Mouse (Mus musculus) cerebellum, adult 9-11 months (tissue): ENCODE results near the gene Tmem184c.

Experiments
- DNase-seq: peaks from one replicate; pipeline ENCODE4 v3.0.0; 2022

The Tmem184c gene

GRCm38 (mm10) chr8:77610374-77610969 lies at the start of gene Tmem184c:
Tmem184c (minus strand) TSS chr8:77610698.
- peak; percentile 97 for DNase-seq

- no peak for DNase-seq
Observed at GRCm38 (mm10) chr8:77659534-77660080, 49.1 kb upstream of the Tmem184c start.

- no peak for DNase-seq
Observed at GRCm38 (mm10) chr8:77658356-77658755, 47.9 kb upstream of the Tmem184c start.

GRCm38 (mm10) chr8:77650646-77651190 lies 40.2 kb upstream of the Tmem184c start:
- DNase-seq, result no peak

- DNase-seq, result no peak
Observed at GRCm38 (mm10) chr8:77640093-77640839, 29.8 kb upstream of the Tmem184c start.

- DNase-seq, result no peak
Observed at GRCm38 (mm10) chr8:77637593-77637992, 27.1 kb upstream of the Tmem184c start.

- no peak for DNase-seq
Observed at GRCm38 (mm10) chr8:77634035-77634434, 23.5 kb upstream of the Tmem184c start.

- DNase-seq, result no peak
Observed at GRCm38 (mm10) chr8:77633211-77633610, 22.7 kb upstream of the Tmem184c start.

GRCm38 (mm10) chr8:77630691-77631090 lies 20.2 kb upstream of the Tmem184c start:
- DNase-seq, result no peak

- DNase-seq, result peak; percentile 29
Observed at GRCm38 (mm10) chr8:77629858-77630537, 19.5 kb upstream of the Tmem184c start.

- DNase-seq, result no peak
Observed at GRCm38 (mm10) chr8:77623677-77624209, 13.2 kb upstream of the Tmem184c start.

GRCm38 (mm10) chr8:77617916-77618315 lies 7.4 kb upstream of the Tmem184c start:
- DNase-seq, result no peak

GRCm38 (mm10) chr8:77609621-77610020 lies 877 bp downstream of the Tmem184c start:
- DNase-seq, result no peak

- DNase-seq, result no peak
Observed at GRCm38 (mm10) chr8:77584174-77584573, 26.3 kb downstream of the Tmem184c start.

GRCm38 (mm10) chr8:77577674-77578073 lies 32.8 kb downstream of the Tmem184c start:
- no peak for DNase-seq

GRCm38 (mm10) chr8:77574229-77574628 lies 36.3 kb downstream of the Tmem184c start:
- DNase-seq, result no peak

GRCm38 (mm10) chr8:77561441-77561840 lies 49.1 kb downstream of the Tmem184c start:
- no peak for DNase-seq

- no peak for DNase-seq
Observed at GRCm38 (mm10) chr8:77552491-77552890, 58.0 kb downstream of the Tmem184c start.

GRCm38 (mm10) chr8:77549881-77550580 lies 60.5 kb downstream of the Tmem184c start:
- peak; percentile 25 for DNase-seq

GRCm38 (mm10) chr8:77549121-77549706 lies 61.3 kb downstream of the Tmem184c start, which contains the start of gene Prmt9:
Prmt9 (plus strand) TSS chr8:77549397.
- peak; percentile 89 for DNase-seq
